Mouse (Mus musculus): ENCODE measurements around the gene Nsun2.
"Not testable (repeated sequence)": the region's sequence is repeated elsewhere in the genome, so short reads cannot be mapped to it uniquely, and the experiment has no call there.

The Nsun2 gene

DNA sequence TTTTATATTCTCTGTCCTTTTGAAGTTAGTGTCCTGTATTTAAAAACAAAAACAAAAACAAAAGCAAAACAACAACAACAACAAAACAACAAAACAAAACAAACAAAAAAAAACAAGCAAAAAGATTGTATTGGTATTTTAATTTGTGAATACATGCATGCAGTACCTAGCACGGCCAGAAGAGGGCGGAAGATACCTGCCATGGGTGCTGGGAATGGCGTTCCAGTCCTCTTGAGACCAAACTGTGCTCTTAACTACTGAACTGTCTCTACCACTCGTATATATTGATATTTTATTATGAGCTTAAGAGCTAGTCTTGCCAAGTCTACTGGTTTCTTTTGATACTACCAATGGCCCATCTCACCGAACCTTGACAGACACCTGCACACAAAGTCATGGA is 19.5 kb downstream of the Nsun2 start:
- DNase-seq (ENCODE audit: low spot score): peak; percentile 67

DNA sequence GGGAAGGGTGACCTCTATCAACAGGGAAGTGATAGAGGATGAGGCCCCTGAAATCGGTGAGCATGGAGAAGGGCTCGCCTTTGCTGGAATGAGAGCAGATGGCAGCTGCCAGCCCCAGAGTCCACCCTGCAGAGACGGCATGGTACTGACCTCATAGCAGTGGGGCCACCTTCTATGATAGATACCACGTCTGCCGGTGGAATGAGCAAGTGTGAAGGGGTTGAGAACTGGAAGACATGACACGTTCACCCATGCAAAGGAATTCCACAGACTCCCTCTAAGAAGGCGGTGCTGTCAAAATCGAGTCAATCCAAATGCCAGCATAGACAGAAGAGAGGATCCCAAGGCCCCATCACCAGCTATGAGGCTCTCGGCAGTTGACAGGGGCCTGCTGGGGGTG is 20.7 kb downstream of the Nsun2 start:
- no peak for DNase-seq (ENCODE audit: low spot score)

DNA sequence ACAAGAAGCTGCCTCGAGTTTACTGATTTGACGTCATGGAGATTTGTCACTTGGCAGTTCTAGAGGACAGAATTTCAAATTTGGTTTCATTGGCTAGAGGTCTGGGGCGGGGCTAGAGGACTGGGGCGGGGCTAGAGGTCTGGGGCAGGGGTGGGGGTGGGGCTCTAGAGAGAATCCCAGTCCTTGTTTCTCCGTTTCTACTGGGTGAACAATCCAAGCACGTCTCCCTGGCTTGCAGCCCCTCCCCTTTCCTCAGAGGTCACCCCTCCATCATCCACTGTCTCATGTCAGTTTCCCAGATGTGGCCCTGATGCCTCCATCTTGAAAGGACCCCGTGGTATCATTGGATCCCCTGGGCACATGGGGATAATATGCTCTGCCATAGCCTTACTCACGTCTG is 21.5 kb downstream of the Nsun2 start:
- no peak for DNase-seq (ENCODE audit: low spot score)

DNA sequence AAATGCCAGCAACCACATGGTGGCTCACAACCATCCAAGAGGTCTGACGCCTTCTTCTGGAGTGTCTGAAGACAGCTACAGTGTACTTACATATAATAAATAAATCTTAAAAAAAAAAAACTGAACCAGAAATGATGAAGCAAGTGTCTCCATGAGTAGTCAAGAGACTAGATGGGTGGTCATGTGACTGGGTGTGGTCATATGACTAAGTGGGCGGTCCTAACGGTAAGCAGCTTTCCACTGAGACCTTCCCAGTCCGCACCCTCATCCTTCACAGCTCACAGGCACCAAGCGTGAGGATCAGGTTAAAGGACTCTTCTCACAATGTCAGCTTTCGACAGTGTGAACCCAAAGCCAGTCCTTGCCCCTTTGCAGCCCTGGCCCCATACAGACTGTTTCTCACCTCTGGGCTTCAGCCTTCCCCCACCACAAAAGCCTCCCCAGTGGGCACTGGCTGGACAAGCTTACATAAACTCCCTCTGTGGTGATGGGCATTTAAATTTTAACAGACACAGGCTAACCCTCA is 22.5 kb downstream of the Nsun2 start:
- no peak for DNase-seq (ENCODE audit: low spot score)

DNA sequence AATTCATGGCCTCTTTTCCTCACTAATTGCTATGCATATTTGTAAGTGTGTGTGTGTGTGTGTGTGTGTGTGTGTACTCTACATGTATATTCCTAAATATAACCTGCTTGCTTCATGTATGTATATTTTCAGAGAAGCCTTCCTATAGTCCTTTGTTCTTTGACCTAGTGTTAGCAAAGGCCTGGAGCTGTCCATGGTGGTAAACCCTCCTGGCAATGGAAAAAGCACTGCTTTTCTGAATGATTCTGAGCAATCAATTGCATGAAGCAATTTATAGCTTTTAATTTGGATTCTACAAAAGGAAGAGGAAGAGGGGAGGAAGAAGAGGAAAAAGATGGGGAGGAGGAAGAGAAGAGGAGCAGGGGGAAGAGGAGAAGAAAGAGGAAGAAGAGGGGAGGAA is 23.2 kb downstream of the Nsun2 start:
- DNase-seq (ENCODE audit: low spot score): no peak

DNA sequence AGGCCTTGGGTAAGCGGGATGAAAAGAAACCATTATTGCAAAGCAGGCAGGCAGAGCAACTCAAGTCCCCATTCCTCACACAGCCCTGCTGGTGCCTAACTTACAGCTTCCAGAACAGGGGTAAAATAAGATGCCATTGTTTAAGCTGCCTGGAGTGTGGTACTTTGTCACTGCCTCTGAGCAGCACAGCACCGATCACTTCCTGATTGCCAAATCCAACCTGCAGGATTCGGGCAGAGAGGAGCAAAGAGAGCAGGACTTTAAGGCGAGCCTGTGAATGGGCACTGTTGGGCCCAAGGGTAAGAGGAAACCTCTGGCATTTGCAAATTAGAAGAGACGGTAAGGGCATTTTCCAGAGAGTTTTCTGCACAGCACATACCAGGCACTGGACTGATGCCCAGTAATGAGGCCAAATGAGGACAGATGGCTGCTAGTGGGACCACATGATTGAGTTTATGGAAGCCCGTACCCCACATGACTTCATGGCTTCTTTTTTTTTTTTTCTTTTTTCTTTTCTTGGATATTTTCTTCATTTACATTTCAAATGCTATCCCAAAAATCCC is 24.6 kb downstream of the Nsun2 start:
- DNase-seq (ENCODE audit: low spot score): peak; percentile 73

DNA sequence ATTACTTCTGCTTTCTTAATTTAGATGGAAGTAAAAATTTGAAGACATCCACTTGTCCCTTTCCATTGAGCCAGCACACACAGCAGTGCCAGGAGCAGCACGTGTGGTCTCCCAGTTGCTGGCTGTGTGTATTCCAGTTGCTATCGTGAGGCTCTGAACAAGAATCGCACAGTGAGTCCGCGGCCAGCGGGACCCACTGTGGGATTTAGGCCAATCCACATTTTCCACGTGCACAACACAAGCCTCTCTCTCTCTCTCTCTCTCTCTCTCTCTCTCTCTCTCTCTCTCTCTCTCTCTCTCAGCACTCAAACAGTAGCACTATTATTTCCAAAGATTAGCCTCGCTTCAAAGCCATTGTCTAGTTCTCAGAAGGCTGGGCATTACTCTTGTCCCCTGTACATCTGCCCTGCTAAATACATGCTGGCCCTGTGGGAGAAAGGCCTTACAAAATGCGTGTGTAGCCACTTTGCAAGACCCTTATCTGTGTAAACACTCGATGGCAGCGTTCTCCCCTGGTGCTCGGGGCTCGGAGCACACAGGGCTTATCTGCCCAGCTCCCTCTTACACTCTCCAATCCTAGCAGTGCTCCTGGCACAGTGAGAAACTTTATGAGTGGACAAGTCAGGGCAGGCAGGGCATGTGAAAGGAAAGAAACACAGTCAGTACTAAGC is 25.9 kb downstream of the Nsun2 start:
- DNase-seq (ENCODE audit: low spot score): no peak

DNA sequence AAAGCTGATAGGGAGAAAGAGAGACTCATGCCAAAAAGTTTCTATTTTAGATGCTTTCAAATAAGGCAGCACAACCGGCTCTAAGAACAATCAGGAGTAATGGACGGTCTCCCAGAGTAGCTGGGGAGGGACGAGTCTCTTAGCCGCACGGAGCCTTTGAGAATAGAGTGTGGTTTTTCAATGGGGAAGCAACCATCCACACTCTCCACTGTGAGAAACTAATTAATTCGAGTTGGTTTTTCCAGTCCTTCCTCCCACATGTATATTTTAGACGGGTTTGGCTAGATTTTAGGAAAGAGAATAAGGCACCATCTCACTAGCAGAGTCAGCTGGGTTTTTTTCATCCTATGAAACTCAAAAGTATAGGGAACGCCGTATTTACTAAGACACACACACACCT is 28.5 kb downstream of the Nsun2 start:
- DNase-seq (ENCODE audit: low spot score): no peak

DNA sequence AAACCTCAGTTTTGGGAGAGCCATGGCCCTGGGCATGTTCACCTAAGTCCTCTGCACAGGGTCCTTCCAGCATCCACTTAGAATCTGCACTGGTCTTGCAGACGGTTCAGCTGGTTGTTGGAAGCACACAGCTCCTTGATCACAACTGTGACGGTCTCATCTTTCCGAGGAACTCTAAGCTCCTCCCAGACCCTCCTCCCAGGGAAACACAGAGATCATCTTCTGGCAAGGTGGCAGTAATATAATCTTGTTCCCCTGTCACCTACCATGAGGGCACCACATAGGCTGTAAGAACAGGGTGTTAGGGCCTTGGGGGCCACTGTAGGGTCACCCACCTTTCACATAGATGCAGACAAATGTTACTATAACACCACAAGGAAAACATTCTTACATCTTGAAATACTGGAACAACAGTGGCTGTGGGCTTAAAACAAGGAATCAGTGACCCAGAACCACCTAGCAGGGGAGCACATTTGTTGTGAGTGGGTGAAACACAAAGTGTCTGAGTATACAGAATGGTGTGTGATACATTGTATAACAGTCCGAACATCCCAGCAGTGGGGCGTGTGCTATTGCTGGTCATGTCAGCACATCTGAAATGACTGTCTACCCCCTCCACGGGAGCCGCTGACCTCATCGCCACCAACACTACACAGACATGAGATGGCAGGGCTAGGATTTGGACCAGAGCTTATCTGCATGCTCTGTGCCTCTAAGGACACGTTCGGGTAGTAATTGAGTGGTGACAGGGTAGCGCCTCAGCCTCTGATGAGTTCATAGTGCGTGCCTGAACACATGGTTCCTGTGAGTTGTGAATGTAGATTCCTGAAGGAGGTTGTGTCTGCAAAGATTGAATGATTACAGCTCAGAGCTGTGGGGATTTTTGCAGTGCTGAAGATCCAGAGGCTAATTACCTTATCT is 29.4 kb downstream of the Nsun2 start:
- DNase-seq (ENCODE audit: low spot score): peak; percentile 51

DNA sequence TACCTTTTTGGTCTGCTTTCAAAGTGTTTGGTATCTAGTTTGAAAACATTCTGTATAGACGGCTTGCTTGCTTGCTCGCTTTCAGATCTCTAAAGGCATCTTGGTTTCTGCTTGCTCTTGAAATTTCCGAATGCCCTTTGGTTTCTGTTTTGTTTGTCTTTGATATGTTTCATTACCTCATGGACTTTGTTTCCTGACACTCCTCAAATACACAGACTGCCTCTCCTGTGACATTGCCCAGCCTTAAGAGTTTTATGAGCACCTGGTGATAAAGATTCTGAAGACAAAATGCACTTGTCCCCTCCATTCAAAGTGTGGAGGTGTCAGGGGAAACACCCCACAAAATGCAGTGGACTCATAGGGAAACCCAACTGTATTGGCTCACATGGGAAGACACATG is 30.4 kb downstream of the Nsun2 start:
- DNase-seq (ENCODE audit: low spot score): no peak

DNA sequence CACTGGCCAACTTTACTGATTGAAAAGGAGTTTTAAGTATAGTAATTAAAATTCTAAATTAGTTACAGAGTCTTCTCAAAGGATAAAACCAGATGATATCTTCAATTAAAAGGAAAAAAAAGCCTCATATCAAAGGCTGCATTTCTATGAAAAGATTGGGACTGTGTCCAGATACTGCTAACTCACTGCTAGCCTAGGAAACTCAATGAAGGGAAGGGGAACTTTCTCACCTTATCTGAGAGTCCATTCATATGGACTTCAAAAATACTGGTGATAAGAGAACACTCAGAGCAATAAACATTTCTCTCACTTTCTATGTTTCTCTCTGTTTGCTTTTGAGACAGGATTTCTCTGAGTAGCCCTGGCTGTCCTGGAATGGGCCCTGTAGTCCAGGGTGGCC is 31.0 kb downstream of the Nsun2 start:
- DNase-seq (ENCODE audit: low spot score): no peak

DNA sequence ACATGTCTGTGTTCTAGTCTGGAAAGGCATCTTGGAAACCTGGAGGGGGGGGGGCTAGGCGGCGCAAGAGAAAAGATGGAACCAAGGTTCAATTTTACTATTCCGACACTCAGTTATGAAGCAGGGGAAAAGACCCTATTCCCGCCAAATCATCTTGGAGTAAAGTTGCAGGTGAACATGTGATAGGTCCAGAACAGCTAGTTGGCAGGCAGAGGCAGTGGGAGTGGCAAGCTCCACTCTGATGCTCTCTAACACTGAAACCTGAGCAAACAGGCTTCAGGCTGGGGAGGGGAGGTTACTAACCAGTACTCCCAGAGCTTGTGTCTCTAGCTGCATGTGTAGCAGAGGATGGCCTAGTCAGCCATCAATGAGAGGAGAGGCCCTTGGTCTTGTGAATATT is 31.9 kb downstream of the Nsun2 start:
- DNase-seq (ENCODE audit: low spot score): not testable (repeated sequence)

DNA sequence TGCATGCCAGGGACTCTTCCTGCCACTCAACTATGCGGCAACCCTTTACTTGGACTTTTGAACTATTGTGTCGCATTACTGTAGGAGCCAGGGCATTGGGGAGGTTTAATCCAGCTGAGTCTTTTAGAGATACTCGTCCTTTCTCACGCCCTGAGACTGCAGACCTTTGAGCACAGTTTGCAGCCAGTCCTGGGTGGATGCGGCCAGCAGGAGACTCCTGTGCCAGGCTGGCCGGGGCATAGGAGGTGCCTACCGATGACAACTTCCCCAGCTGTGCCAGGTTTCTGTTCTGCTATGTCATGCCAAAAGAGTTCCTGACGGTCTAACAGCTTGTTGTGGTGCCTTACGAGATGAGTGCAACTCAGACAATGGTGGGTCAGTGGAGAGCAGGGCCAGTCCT is 35.7 kb downstream of the Nsun2 start:
- no peak for DNase-seq (ENCODE audit: low spot score)

DNA sequence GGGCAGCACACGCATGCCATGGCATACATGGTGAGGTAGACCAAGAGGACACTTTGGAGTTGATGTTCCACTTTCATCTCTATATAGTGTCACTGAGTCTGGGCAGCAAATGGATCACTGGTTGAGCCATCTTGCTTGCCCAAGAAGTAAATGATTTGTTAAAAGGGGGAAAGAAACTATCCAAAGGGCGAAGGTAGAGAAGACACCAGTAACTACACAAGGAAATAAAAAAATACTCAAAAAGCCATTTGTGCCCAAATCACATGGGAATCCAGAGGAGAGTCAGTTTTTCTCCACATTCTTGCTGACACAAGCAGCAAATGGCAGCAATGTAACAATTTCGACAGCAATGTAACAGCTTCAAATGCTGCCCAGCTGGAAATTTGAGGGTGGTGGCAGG is 39.0 kb downstream of the Nsun2 start:
- no peak for DNase-seq (ENCODE audit: low spot score)

DNA sequence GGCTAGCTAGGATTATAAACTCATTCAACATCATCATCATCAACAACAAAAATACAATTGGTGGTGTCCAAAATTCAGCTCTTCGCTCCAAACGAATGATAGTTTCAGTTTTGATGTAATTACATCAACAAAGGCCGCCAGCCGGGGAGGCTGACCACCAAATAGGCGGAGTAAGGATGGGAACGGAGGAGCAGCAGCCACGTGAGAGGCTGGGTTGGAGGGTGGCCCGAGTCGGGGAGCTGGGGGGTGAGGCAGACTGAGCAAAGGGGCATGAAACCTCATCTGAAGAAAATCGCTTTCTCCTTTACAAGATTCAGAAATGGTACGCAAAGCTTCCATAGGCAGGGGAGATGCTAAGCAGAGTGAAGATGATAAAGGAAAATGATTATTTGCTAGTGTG is 43.1 kb downstream of the Nsun2 start:
- peak; percentile 66 for DNase-seq (ENCODE audit: low spot score)

DNA sequence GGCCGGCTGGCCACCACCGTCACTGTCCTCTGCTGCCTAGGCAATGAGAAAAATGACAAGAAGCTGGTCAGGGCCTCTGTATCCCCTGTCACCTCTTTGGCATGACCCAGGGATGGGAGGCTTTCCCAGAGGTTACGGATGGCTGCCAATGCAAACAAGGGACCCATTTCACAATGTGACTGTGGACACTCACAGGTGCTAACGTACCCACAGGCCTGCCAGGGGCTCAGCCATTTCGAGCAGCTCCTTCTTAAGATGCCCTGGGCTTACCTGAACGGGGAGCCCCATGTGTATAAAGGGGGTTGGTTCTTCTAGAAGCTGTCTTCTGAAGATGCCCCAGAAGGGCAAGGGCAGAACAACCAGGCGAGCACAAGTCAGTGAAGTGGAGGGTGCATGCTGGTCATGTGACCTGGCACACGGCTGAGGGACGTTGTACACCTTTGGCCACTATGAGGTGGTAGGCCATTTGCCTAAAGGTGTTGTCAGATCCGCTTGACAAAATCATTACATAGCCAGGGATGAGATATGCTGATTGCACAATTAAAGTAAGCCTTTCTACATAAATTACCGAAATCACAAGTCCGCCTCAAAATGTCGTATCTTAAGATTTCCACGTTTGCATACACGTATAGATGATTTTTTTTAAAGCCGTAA is 43.8 kb downstream of the Nsun2 start:
- no peak for DNase-seq (ENCODE audit: low spot score)

DNA sequence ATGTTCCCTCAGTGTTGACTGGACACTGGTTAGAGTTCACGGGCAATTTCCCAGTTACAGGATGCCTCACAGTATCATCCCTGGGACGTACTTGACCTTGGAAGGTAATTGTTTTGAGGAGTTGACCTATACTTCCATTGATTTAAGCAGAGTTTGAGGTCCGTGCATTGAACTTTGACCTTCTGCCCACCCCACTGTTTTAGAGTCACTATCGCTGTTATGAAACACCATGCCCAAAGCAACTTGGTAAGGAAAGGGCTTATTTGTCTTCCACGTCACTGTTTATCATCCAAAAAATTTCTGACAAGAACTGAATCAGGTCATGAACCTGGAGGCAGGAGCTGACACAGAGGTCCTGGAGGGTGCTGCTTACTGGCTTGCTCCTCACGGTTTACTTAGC is 48.9 kb downstream of the Nsun2 start:
- no peak for DNase-seq (ENCODE audit: low spot score)

DNA sequence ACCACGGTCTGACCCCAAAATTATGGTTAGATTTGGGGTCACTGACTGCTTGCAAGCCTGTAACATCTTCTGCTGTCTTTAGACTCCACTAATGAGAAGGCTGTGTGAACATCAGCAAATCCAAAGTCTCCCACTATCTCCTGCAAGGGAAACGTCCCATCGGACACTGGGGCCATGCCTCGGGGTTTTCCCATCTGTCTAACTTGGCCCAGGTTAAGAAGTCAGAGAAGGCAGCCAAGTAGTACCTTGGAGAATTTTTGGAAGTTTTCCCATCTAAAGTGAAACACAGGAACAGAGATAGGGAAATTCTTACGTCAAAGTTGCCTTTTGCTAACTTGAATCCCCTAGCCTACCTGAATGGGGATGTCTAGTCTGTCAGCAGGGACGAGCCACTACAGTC is 50.0 kb downstream of the Nsun2 start:
- no peak for DNase-seq (ENCODE audit: low spot score)

DNA sequence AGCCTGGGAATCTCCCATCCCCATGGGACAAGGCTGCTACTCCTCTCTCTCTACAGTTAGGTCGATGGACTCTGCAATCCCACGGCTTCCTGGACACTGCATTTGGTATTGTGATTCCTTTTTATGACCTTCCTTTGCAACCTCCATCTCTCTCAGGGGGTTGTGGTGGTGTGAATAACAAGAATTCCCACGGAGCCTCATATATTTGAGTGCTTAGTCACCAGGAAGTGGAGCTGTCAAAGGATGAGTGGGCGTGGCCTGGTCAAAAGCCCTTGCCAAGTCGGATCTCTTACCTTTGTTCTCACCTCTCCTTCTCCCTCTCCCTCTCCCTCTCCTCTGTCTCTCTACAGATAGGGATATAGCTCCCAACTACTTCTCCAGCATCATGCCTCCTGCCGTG is 52.3 kb downstream of the Nsun2 start:
- peak; percentile 32 for DNase-seq (ENCODE audit: low spot score)

DNA sequence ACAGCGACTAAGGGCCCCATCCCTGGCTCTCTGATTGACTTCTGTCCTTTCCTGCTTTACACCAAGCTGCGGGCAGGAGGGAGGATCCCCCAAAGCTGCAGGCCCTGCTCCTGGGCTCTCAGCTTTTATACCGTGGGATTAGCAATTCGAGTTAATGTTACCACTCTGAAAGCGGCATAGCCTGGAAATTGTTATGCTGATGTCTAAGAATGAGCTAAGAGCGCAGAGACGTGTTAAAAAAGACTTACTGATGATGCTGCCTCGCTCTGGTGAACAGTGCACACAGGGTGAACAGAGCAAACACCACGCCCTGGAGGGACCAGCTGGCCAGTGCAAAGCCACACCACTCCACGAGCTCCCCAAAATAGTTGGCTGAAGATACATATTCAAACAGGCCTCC is 52.8 kb downstream of the Nsun2 start:
- DNase-seq (ENCODE audit: low spot score): no peak

DNA sequence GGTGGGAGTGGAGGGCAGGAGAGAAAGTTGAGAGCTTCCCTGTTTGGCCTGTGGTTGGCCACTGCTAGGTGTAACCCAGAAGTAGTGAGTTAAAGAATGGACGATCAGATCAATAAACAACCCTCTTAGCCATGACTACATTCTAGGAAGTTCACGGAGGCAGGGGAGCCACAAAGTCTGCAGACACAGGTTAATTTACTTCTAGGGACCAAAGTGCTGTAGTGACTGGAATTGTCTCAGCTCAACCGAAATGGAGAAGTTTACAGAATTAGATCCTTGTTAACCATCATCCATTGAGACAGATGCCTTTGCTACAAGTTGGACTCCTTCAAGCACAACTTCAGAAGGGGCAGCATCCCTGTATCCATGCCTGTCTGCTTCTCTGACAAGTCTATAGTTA is 54.3 kb downstream of the Nsun2 start:
- DNase-seq (ENCODE audit: low spot score): no peak

DNA sequence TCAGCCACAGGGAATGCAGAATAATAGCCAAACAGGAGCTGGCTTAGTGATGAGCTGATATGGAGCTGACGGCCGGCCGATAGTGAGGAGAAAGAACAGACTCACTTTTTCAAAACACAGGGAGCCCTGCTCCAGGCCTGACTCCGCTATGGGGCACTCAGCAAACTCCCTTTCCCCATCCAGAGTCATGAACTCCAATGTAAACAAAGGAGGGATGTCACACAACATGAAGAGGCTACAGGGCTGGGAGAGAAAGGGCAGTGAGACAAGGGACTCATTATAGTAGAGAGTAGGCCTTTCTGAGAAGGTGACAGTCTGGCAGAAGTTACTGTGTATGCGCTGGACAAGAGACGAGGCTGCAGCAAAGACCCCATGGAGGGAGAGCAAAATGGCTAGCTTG is 54.7 kb downstream of the Nsun2 start:
- DNase-seq (ENCODE audit: low spot score): peak; percentile 17

DNA sequence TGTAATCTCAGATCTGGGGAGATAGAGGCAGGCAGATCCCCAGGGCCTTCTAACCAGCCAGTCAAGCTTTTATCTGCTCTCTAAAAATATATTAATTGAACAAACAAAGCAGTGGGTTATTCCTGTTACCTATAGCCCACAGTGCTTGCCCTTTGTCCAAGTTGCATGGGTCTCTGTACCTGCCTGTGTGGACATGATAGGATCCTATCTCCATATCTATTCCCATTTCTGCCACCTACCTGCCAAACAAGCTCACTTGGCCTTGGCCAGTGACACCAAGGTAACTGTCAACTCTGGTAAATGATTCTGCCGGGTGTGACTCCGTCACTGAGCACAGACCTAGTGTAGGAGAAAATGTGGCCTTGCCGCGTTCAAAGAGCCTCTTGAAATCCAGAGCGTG is 57.8 kb downstream of the Nsun2 start:
- DNase-seq (ENCODE audit: low spot score): no peak

All from MN1 (cell line).